Mouse (Mus musculus) MEL-GATA-1-ER (cell line): ENCODE data around the gene Selenos.

Source experiments
- DNase-seq: peaks from one replicate; pipeline ENCODE4 v3.0.0-alpha.2; 2012; ENCODE audit warnings: low read depth; ENCODE audit errors: extremely low read depth

The Selenos gene

DNA sequence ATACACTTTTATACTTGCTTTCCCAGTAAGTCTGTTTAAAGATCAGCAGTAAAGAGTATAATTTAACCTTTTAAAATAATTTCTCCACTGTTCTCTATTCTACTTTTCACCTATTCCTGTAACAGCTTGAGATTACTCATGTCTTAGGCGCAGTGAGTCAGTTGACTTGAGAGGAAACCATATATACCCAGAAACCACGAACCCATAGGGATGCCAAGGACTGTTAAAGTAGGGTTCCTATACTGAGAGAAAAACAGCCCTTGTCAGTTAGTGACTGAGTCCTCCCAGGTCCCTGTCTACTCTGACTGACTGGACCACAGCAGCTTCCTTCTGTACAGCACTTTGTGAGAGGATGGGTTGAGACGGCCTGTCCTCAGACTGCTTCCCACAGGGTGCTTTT is 38.6 kb downstream of the Selenos start:
- DNase-seq = no peak

DNA sequence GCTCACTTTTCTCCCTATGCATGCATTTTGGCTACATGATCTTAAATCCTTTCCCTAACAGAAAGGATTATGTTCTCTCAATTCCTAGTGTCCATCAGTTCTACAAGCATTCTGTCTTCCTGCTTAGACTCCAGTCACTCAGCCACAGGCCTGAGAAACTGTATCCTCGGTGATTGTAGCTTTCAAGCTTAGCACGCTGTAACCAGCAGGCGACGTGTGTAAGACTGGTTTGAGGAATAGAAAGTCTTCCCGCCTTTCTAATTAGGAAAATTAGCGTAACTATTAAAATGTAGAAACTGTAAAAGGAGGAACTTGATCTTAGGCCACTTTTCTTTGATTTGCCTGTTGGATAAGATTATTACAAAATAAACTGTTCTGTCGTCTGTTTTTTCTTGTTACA is 39.3 kb downstream of the Selenos start:
- DNase-seq = no peak

- no peak for DNase-seq
Measured at GRCm38 (mm10) chr7:66120139-66120538, 40.7 kb downstream of the Selenos start.

DNA sequence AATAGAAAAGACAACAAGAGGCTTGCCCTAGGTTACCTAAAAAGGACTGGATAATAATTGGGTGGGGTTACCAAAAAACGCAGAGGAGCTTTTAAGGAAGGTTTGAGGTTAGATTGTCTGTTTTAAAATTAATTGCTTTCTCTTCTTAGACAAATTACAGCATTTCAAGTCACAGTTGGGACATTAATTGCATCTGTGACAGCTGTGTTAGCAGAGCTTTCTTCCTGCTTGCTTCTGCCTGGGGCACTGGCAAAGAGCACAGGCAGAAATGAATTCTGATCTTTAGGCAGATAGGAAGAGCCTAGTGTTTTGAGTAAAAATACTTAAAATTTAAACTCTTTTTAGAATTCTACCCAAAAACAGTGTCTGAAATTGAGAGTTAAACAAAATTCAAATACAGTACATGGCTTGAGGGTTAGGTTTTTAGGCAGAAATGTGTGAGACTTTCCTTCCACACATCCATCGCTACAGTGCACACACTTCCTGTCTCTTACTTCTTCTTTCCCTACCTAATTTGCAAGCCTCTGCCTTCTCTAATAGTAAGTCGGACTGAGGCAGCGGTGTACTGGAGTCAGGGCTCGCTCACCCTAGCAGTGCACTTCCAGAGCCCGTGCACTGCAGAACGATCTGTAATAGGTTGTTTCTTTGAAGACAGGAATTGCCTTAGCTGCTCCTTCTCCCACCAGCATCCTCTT is 41.4 kb downstream of the Selenos start:
- DNase-seq = no peak

GRCm38 (mm10) chr7:66124551-66124968 is 45.1 kb downstream of the Selenos start:
- DNase-seq = no peak

- DNase-seq = no peak
Measured at GRCm38 (mm10) chr7:66125368-66125767, 45.9 kb downstream of the Selenos start.

- no peak for DNase-seq
Measured at GRCm38 (mm10) chr7:66127951-66128645, 48.6 kb downstream of the Selenos start.

DNA sequence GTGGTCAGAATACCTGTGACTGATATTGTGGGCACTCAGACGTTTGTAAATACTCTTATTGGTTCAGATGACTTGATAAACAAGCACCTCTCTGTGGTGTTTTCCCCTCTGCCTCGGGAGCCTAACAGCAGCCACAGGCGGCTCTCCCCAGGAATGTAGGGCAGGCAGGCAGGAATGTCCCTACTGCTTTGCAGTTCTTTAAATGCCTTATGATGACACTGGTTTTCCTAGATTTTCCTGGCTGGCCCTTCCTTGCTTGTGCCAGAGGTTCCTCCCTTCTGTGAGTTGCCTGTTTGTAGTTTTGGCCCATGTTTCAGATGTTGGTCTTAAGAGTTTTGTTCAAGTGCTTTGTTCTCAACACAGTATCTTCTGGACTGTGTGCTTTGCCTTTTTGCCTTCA is 49.4 kb downstream of the Selenos start:
- no peak for DNase-seq

- no peak for DNase-seq
Measured at GRCm38 (mm10) chr7:66130296-66130695, 50.8 kb downstream of the Selenos start.

GRCm38 (mm10) chr7:66131776-66132421 is 52.5 kb downstream of the Selenos start:
- DNase-seq = no peak

GRCm38 (mm10) chr7:66134154-66134553 is 54.7 kb downstream of the Selenos start:
- no peak for DNase-seq

- no peak for DNase-seq
Measured at GRCm38 (mm10) chr7:66135644-66136043, 56.2 kb downstream of the Selenos start.

DNA sequence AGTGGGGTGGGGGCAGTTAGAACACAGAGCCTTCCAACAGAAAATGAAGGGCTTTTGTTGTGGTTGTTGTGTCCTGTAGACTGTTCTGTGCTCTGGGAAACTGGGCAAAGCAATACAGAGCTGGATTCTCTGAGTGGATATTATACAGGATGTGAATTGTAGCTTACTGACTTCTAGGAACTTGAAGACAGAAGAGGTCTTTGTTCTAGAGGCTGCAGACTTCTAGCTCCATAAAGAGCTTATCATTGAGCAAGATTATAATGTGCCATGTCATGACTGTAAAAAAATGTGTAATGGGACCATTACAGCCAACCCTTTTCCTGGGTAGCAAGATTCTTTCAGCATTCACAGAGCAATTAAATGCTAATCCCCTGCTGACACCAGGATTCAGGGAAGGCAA is 56.7 kb downstream of the Selenos start:
- no peak for DNase-seq

DNA sequence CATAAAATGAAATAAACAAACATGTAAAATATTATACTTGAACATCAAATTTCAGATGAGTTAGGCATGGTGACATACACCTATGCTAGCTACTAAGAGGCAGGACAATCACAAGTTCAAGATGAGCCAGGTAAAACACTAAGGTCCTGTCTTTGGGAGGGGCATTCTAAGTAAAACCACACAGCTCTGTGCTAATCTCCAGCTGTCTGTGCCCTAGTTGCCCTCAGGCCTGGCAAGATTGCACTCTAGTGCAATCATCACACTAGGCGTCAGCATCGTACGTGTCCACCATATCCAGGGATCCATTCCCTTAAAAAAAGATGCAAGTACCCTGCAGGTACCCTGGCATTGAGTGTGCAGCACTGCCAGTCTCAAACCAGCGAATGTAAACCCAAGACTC is 57.9 kb downstream of the Selenos start:
- no peak for DNase-seq

DNA sequence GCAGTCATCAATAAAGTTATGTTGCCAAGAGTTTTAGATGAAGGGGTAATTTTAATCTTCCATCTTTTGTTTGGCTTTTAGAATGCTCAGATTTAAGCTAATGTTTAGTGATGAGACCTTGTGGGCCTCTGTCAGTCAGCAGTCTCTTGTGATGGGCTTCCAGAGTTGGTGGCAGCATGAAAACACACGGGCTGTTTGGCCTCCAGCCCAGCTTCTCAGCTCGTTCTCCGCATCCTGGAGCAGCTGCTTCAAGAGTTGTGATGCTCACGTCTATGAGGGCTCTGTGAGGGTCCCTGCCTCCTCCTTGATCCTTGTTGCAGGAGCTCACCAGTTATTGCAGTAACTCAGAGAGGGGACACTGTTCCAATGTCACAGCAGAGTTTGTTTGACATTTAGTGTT is 58.9 kb downstream of the Selenos start:
- no peak for DNase-seq

DNA sequence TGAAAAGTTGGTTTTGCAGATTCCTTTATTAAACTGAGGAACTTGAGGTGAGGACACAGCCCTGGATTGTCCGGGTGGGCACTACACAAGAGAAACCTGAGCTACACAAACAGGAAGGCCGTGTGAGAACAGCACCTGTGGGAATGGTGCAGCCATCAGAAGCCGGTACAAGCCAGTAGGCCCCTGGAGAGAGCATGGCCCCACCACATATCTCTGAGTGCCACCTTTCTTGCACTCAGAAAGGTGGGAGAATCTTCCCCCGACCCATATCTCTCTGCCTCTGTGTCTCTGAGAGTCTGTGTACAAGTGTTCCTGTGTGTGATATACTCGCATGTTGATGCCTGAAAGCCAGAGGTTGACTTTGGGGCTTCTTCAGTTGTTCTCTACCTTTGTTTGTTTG is 59.4 kb downstream of the Selenos start:
- no peak for DNase-seq
